Mouse (Mus musculus) MEL (cell line): ENCODE data around the gene Dbnl. TPM values are rescaled to one million over a fixed set of nuclear protein-coding genes. Genes with fewer than 3 reads are reported as not detected.

ENCODE experiments used
- DNase-seq: peaks from one replicate; pipeline ENCODE4 v3.0.0; 2011; ENCODE audit warnings: low read depth, low spot score
- H3K27ac ChIP-seq: 2 replicates; pipeline ENCODE4 v1.5.1; 2012; ENCODE audit warnings: low read depth, mild to moderate bottlenecking, control low read depth, low read length, moderate library complexity; ENCODE audit not compliant: control insufficient read depth
- H3K27me3 ChIP-seq, 2 experiments: fragments of 150-350 bp in 1 of 2; sonication (generic) in 1 of 2; 2 replicates each; pipeline ENCODE4 v1.6.1; 2012; ENCODE audit warnings: low read length in 2 of 2, mild to moderate bottlenecking in 2 of 2, improper control_type of control experiment in 1 of 2, moderate library complexity in 1 of 2; ENCODE audit not compliant: insufficient read depth in 2 of 2, control insufficient read depth in 1 of 2
- H3K36me3 ChIP-seq, 2 experiments: 2 replicates each; pipeline ENCODE4 v1.6.1; 2012 to 2014; ENCODE audit warnings: low read length in 2 of 2, improper control_type of control experiment in 1 of 2, inconsistent platforms in 1 of 2, mild to moderate bottlenecking in 1 of 2; ENCODE audit not compliant: insufficient read depth in 2 of 2, control insufficient read depth in 1 of 2
- H3K4me1 ChIP-seq, 2 experiments: fragments of 150-350 bp in 1 of 2; sonication (generic) in 1 of 2; 2 replicates each; pipeline ENCODE4 v1.6.1; 2012; ENCODE audit warnings: low read length in 2 of 2, improper control_type of control experiment in 1 of 2, mild to moderate bottlenecking in 1 of 2; ENCODE audit not compliant: insufficient read depth in 2 of 2, control insufficient read depth in 1 of 2
- H3K4me3 ChIP-seq, 2 experiments: fragments of 150-350 bp in 1 of 2; sonication (generic) in 1 of 2; 2 replicates each; pipeline ENCODE4 v1.5.1; 2012; ENCODE audit warnings: low read depth in 2 of 2, low read length in 2 of 2, mild to moderate bottlenecking in 2 of 2, moderate library complexity in 2 of 2, control low read depth in 1 of 2, improper control_type of control experiment in 1 of 2; ENCODE audit not compliant: control insufficient read depth in 1 of 2, insufficient read depth in 1 of 2
- H3K79me2 ChIP-seq: 2 replicates; pipeline ENCODE4 v1.6.1; 2012; ENCODE audit warnings: mild to moderate bottlenecking, low read length, moderate library complexity; ENCODE audit not compliant: control insufficient read depth, poor library complexity, insufficient read depth
- H3K9ac ChIP-seq: 2 replicates; pipeline ENCODE4 v1.6.1; 2012; ENCODE audit warnings: low read depth, mild to moderate bottlenecking, control low read depth, low read length, moderate library complexity; ENCODE audit not compliant: control insufficient read depth, poor library complexity, severe bottlenecking
- H3K9me3 ChIP-seq: fragments of 150-350 bp; sonication (generic); replicated peaks from 2 replicates; pipeline ENCODE4 v1.6.1; 2012; ENCODE audit warnings: mild to moderate bottlenecking, low read length, improper control_type of control experiment, moderate library complexity; ENCODE audit not compliant: insufficient read depth
- BHLHE40 ChIP-seq: IDR thresholded peaks from 2 replicates; pipeline ENCODE4 v1.6.1; 2012; ENCODE audit warnings: low read depth, mild to moderate bottlenecking, inconsistent platforms, low read length, improper control_type of control experiment, borderline replicate concordance
- CHD2 ChIP-seq: IDR thresholded peaks from 2 replicates; pipeline ENCODE4 v1.6.1; 2011; ENCODE audit warnings: low read length, improper control_type of control experiment
- CTCF ChIP-seq, 3 experiments: IDR thresholded peaks in 2 of 3; conservative IDR thresholded peaks in 1 of 3; 2 replicates each; pipeline ENCODE4 v1.5.1; 2011 to 2012; ENCODE audit warnings: low read length in 3 of 3, low read depth in 2 of 3, mild to moderate bottlenecking in 2 of 3, improper control_type of control experiment in 1 of 3, inconsistent platforms in 1 of 3, mixed read lengths in 1 of 3, moderate library complexity in 1 of 3; ENCODE audit not compliant: control insufficient read depth in 1 of 3, insufficient read depth in 1 of 3, poor library complexity in 1 of 3, severe bottlenecking in 1 of 3
- E2F4 ChIP-seq: IDR thresholded peaks from 2 replicates; pipeline ENCODE4 v1.6.1; 2011; ENCODE audit warnings: low read depth, low read length, improper control_type of control experiment, borderline replicate concordance
- ELF1 ChIP-seq: IDR thresholded peaks from 2 replicates; pipeline ENCODE4 v1.6.1; 2014; ENCODE audit warnings: low read depth, mild to moderate bottlenecking, inconsistent platforms, low read length, improper control_type of control experiment, moderate library complexity
- EP300 ChIP-seq, 2 experiments: IDR thresholded peaks; 2 replicates each; pipeline ENCODE4 v1.6.1; 2011; ENCODE audit warnings: improper control_type of control experiment in 2 of 2, low read length in 2 of 2, low read depth in 1 of 2, mild to moderate bottlenecking in 1 of 2
- ETS1 ChIP-seq: IDR thresholded peaks from 2 replicates; pipeline ENCODE4 v1.6.1; 2012; ENCODE audit warnings: low read depth, mild to moderate bottlenecking, inconsistent platforms, low read length, improper control_type of control experiment, moderate library complexity
- GATA1 ChIP-seq: IDR thresholded peaks from 2 replicates; pipeline ENCODE4 v1.6.1; 2011; ENCODE audit warnings: low read depth, low read length, improper control_type of control experiment
- HCFC1 ChIP-seq: IDR thresholded peaks from 2 replicates; pipeline ENCODE4 v1.6.1; 2012; ENCODE audit warnings: low read depth, mild to moderate bottlenecking, inconsistent platforms, low read length, improper control_type of control experiment, moderate library complexity
- KAT2A ChIP-seq: conservative IDR thresholded peaks from 2 replicates; pipeline ENCODE4 v1.6.1; 2012; ENCODE audit warnings: low read depth, low read length, improper control_type of control experiment, inconsistent platforms
- MAFK ChIP-seq: IDR thresholded peaks from 2 replicates; pipeline ENCODE4 v1.6.1; 2011; ENCODE audit warnings: low read depth, mild to moderate bottlenecking, low read length, improper control_type of control experiment, borderline replicate concordance
- MAZ ChIP-seq: IDR thresholded peaks from 2 replicates; pipeline ENCODE4 v1.6.1; 2012; ENCODE audit warnings: low read depth, mild to moderate bottlenecking, inconsistent platforms, low read length, improper control_type of control experiment
- MXI1 ChIP-seq: IDR thresholded peaks from 2 replicates; pipeline ENCODE4 v1.6.1; 2011; ENCODE audit warnings: mild to moderate bottlenecking, low read depth, low read length, improper control_type of control experiment
- MYC ChIP-seq: IDR thresholded peaks from 2 replicates; pipeline ENCODE4 v1.6.1; 2011; ENCODE audit warnings: low read depth, mild to moderate bottlenecking, low read length, improper control_type of control experiment, moderate library complexity
- NELFE ChIP-seq: IDR thresholded peaks from 2 replicates; pipeline ENCODE4 v1.6.1; 2011; ENCODE audit warnings: low read depth, low read length, improper control_type of control experiment
- NRF1 ChIP-seq: IDR thresholded peaks from 2 replicates; pipeline ENCODE4 v1.6.1; 2014; ENCODE audit warnings: low read depth, mild to moderate bottlenecking, inconsistent platforms, low read length, improper control_type of control experiment, moderate library complexity; ENCODE audit not compliant: poor library complexity, insufficient read depth, severe bottlenecking
- POLR2A ChIP-seq, 2 experiments: IDR thresholded peaks; 2 replicates each; pipeline ENCODE4 v1.6.1; 2011 to 2012; ENCODE audit warnings: low read length in 2 of 2, mild to moderate bottlenecking in 2 of 2, control low read depth in 1 of 2, improper control_type of control experiment in 1 of 2, low read depth in 1 of 2, moderate library complexity in 1 of 2; ENCODE audit not compliant: control insufficient read depth in 1 of 2, insufficient read depth in 1 of 2, poor library complexity in 1 of 2
- POLR2AphosphoS2 ChIP-seq: IDR thresholded peaks from 2 replicates; pipeline ENCODE4 v1.6.1; 2011; ENCODE audit warnings: low read length, improper control_type of control experiment
- RAD21 ChIP-seq: IDR thresholded peaks from 2 replicates; pipeline ENCODE4 v1.6.1; 2011; ENCODE audit warnings: mild to moderate bottlenecking, low read depth, low read length, improper control_type of control experiment
- RCOR1 ChIP-seq: IDR thresholded peaks from 2 replicates; pipeline ENCODE4 v1.6.1; 2012; ENCODE audit warnings: low read depth, mild to moderate bottlenecking, inconsistent platforms, low read length, improper control_type of control experiment
- SIN3A ChIP-seq: IDR thresholded peaks from 2 replicates; pipeline ENCODE4 v1.6.1; 2012; ENCODE audit warnings: low read length, improper control_type of control experiment, inconsistent platforms
- SMC3 ChIP-seq: IDR thresholded peaks from 2 replicates; pipeline ENCODE4 v1.6.1; 2011; ENCODE audit warnings: low read depth, low read length, improper control_type of control experiment
- TAL1 ChIP-seq: IDR thresholded peaks from 2 replicates; pipeline ENCODE4 v1.6.1; 2012; ENCODE audit warnings: mild to moderate bottlenecking, inconsistent platforms, low read length, moderate library complexity, mixed read lengths
- TCF12 ChIP-seq: IDR thresholded peaks from 2 replicates; pipeline ENCODE4 v1.6.1; 2014; ENCODE audit warnings: low read depth, mild to moderate bottlenecking, inconsistent platforms, low read length, improper control_type of control experiment, moderate library complexity
- UBTF ChIP-seq: IDR thresholded peaks from 2 replicates; pipeline ENCODE4 v1.6.1; 2012; ENCODE audit warnings: low read depth, mild to moderate bottlenecking, inconsistent platforms, low read length, improper control_type of control experiment, moderate library complexity, borderline replicate concordance; ENCODE audit not compliant: insufficient read depth
- ZC3H11A ChIP-seq: IDR thresholded peaks from 2 replicates; pipeline ENCODE4 v1.6.1; 2012; ENCODE audit warnings: low read depth, mild to moderate bottlenecking, inconsistent platforms, low read length, improper control_type of control experiment
- ZKSCAN1 ChIP-seq: IDR thresholded peaks from 2 replicates; pipeline ENCODE4 v1.6.1; 2012; ENCODE audit warnings: low read depth, mild to moderate bottlenecking, inconsistent platforms, low read length, improper control_type of control experiment, moderate library complexity
- ZNF384 ChIP-seq: IDR thresholded peaks from 2 replicates; pipeline ENCODE4 v1.6.1; 2012; ENCODE audit warnings: low read depth, mild to moderate bottlenecking, inconsistent platforms, low read length, improper control_type of control experiment
- polyA plus RNA-seq, 2 experiments: library from polyadenylated mRNA; stranded (reverse) in 1 of 2; unstranded in 1 of 2; fragments of >175 nt in 1 of 2; fragments of >200 nt in 1 of 2; gene quantifications; 2 replicates each; pipeline versions ENCODE4 v1.2.1 to v1.2.4; 2012; ENCODE audit warnings: low replicate concordance in 2 of 2, low read depth in 1 of 2; ENCODE audit not compliant: insufficient read length in 2 of 2, insufficient read depth in 1 of 2, missing spikeins in 1 of 2
- total RNA-seq: library from RNA; depleted of rRNA; stranded (reverse); fragments of 300-350 nt; gene quantifications from 2 replicates; pipeline ENCODE4 v1.2.3, GENCODE M21; 2012

The Dbnl gene
- total and polyA plus RNA-seq, 3 experiments: 73.5 to 149 TPM; not detected in 1

- no peaks in the 10 kb centered on the region for H3K9me3 ChIP-seq
- no peak overlapping the region for H3K9ac ChIP-seq
- TF ChIP-seq CTCF (IDR thresholded peaks at IDR 0.05 in 2 of 3, conservative IDR thresholded peaks at IDR 0.05 in 1 of 3; ENCODE audit: control insufficient read depth in 1 of 3, insufficient read depth in 1 of 3, low read depth in 2 of 3, low read length in 3 of 3, poor library complexity in 1 of 3, severe bottlenecking in 1 of 3): peak in 2 of 3 experiments; percentile 15 to 30; a peak in 2 of 6 replicates
- no peak for TF ChIP-seq CHD2
- no peak overlapping the region for H3K4me3 ChIP-seq
- H3K27ac ChIP-seq: no peak overlapping the region
- H3K4me1 ChIP-seq: peaks cover 3 to 7% of the 10 kb centered on the region in 2 experiments; a peak in 2 of 4 replicates
- H3K27me3 ChIP-seq: no peaks in the 10 kb centered on the region
- DNase-seq: no peak
- H3K79me2 ChIP-seq: peaks cover 2% of the 10 kb centered on the region; the same call in 1 of the 2 replicates
- peaks cover 5 to 7% of the 10 kb centered on the region in 2 experiments; a peak in 3 of 4 replicates for H3K36me3 ChIP-seq
Measured at GRCm38 (mm10) chr11:5836126-5836525, 47.8 kb downstream of the Dbnl start.

- Histone ChIP-seq H3K79me2 (peaks cover 2% of the 10 kb centered on the region; the same call in 1 of the 2 replicates), H3K36me3 (peaks cover 2 to 7% of the 10 kb centered on the region in 2 experiments; a peak in 3 of 4 replicates), H3K27ac (peak within 1 kb of the TSS; percentile 85), H3K4me3 (peak within 1 kb of the TSS; percentile 80 to 82), H3K27me3 (no peaks in the 10 kb centered on the region), H3K9me3 (no peaks in the 10 kb centered on the region), H3K4me1 (peaks cover 3 to 7% of the 10 kb centered on the region in 2 experiments; a peak in 2 of 4 replicates), H3K9ac (peak within 1 kb of the TSS; percentile 84)
- DNase-seq: peak; percentile 99
- no peak for TF ChIP-seq GATA1
- TF ChIP-seq TCF12: peak; percentile 63
- TF ChIP-seq MYC: 0 out of 2 replicates have a peak, but pooled peaks have one; percentile 13
- TF ChIP-seq NELFE: peak; percentile 92
- TF ChIP-seq HCFC1: peak; percentile 65
- no peak for TF ChIP-seq ZKSCAN1
- TF ChIP-seq MAZ: peak; percentile 53; the same call in 1 of the 2 replicates
- TF ChIP-seq ELF1: peak; percentile 79
- TF ChIP-seq SIN3A: peak; percentile 71
- TF ChIP-seq SMC3: peak; percentile 34; the same call in 1 of the 2 replicates
- TF ChIP-seq MXI1: peak; percentile 74
- TF ChIP-seq MAFK: no peak
- no peak; the same call in 1 of the 2 replicates for TF ChIP-seq RCOR1
- no peak for TF ChIP-seq TAL1
- TF ChIP-seq RAD21: peak; percentile 54
- TF ChIP-seq ZNF384: 0 out of 2 replicates have a peak, but pooled peaks have one; percentile 14
- TF ChIP-seq KAT2A: no peak
- TF ChIP-seq ETS1: peak; percentile 57; the same call in 1 of the 2 replicates
- no peak for TF ChIP-seq NRF1
- TF ChIP-seq BHLHE40: no peak
- peak; percentile 81; the same call in 1 of the 2 replicates for TF ChIP-seq UBTF
- TF ChIP-seq CTCF (IDR thresholded peaks at IDR 0.05 in 2 of 3, conservative IDR thresholded peaks at IDR 0.05 in 1 of 3; ENCODE audit: control insufficient read depth in 1 of 3, insufficient read depth in 1 of 3, low read depth in 2 of 3, low read length in 3 of 3, poor library complexity in 1 of 3, severe bottlenecking in 1 of 3): peak; percentile 47 to 73 (median 64)
- TF ChIP-seq POLR2AphosphoS2: peak; percentile 86
- peak in 1 of 2 experiments; percentile 38; a peak in 3 of 4 replicates for TF ChIP-seq EP300 (IDR thresholded peaks at IDR 0.05; ENCODE audit: low read depth in 1 of 2, low read length in 2 of 2)
- peak; percentile 73 to 93 for TF ChIP-seq POLR2A (IDR thresholded peaks at IDR 0.05; ENCODE audit: control insufficient read depth in 1 of 2, insufficient read depth in 1 of 2, low read depth in 1 of 2, low read length in 2 of 2, poor library complexity in 1 of 2)
- no peak; the same call in 1 of the 2 replicates for TF ChIP-seq ZC3H11A
- no peak for TF ChIP-seq E2F4
Measured at GRCm38 (mm10) chr11:5837251-5838246, 49.3 kb downstream of the Dbnl start, which contains the start of gene Polm. Gene Polm (minus strand): TSS chr11:5838016.
